Mouse (Mus musculus) midbrain, embryonic 14.5 days (tissue): ENCODE measurements around the gene Fam186a. TPM values are rescaled to one million over a fixed set of nuclear protein-coding genes. Genes with fewer than 3 reads are reported as not detected.

Source experiments
- ATAC-seq: fragments of 200-750 bp; cut with Nextera tagmentation; 2 replicates; pipeline ENCODE4 v1.8.0; 2017; ENCODE audit warnings: moderate number of reproducible peaks, moderate library complexity; ENCODE audit not compliant: low FRiP score, low TSS enrichment
- DNase-seq: peaks from one replicate; pipeline ENCODE4 v3.0.0-alpha.2; 2015
- H3K27ac ChIP-seq: fragments of 300-500 bp; sonication (generic); replicated peaks from 2 replicates; pipeline ENCODE4 v1.5.1; 2014; ENCODE audit warnings: mild to moderate bottlenecking, low read depth, low read length, moderate library complexity
- H3K27me3 ChIP-seq: fragments of 300-500 bp; sonication (generic); 2 replicates; pipeline ENCODE4 v1.6.1; 2014; ENCODE audit warnings: low read length, control low read depth, mixed read lengths; ENCODE audit not compliant: control insufficient read depth, insufficient read depth
- H3K36me3 ChIP-seq: fragments of 300-500 bp; sonication (generic); 2 replicates; pipeline ENCODE4 v1.6.1; 2014; ENCODE audit warnings: low read length, control low read depth; ENCODE audit not compliant: control insufficient read depth, insufficient read depth
- H3K4me1 ChIP-seq: fragments of 300-500 bp; sonication (generic); 2 replicates; pipeline ENCODE4 v1.6.1; 2014; ENCODE audit warnings: mild to moderate bottlenecking, antibody characterized with exemption, low read length, control low read depth; ENCODE audit not compliant: control insufficient read depth, insufficient read depth
- H3K4me2 ChIP-seq: fragments of 300-500 bp; sonication (generic); 2 replicates; pipeline ENCODE4 v1.6.1; 2014; ENCODE audit warnings: mild to moderate bottlenecking, low read length, moderate library complexity
- H3K4me3 ChIP-seq: fragments of 300-500 bp; sonication (generic); replicated peaks from 2 replicates; pipeline ENCODE4 v1.5.1; 2014; ENCODE audit warnings: low read depth, low read length
- H3K9ac ChIP-seq: fragments of 300-500 bp; sonication (generic); replicated peaks from 2 replicates; pipeline ENCODE4 v1.6.1; 2014; ENCODE audit warnings: mild to moderate bottlenecking, low read length, moderate library complexity
- H3K9me3 ChIP-seq: fragments of 300-500 bp; sonication (generic); 2 replicates; pipeline ENCODE4 v1.6.1; 2016; ENCODE audit warnings: low read length, control low read depth, mixed read lengths; ENCODE audit not compliant: control insufficient read depth
- WGBS: fragments of 180-500 bp; shearing (Covaris S2); extraction: QIAGEN DNeasy Blood & Tissue Kit; methylation state at CpG from one replicate; pipeline ENCODE4 v1.1.7; 2014; 5-methylcytosine and 5-hydroxymethylcytosine counted together
- polyA plus RNA-seq: library from polyadenylated mRNA; unstranded; fragments of >200 nt; fragmentation: Nextera tagmentation; extraction: Ambion mirVana; gene quantifications from 2 replicates; pipeline ENCODE4 v1.2.1, GENCODE M21; 2014

The Fam186a gene
- polyA plus RNA-seq, 1 experiment from 2014 or later: not detected

DNA sequence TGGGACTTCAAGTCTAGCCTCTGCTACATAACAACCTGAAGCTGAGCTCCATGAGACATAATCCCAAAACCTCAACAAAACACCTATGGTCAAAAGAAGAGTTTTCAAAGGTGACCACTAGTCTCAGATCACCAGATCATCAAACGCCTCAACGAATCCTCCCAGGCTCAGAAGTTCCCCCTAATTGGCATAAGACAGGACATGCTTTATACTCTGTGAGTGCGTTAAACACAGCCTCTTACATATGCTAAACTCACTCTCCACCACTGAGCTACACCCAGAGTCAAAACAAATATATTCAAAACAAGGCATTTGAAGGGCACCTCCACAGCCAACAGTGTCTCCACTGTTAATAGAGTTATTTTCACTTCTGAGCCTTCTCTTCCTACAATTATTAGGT is 94.3 kb downstream of the Fam186a start:
- Histone ChIP-seq H3K4me2 (no peak overlapping the region), H3K4me3 (no peak overlapping the region), H3K36me3 (no peaks in the 10 kb centered on the region), H3K9ac (no peak overlapping the region), H3K27ac (no peak overlapping the region), H3K4me1 (peaks cover 12% of the 10 kb centered on the region), H3K27me3 (no peaks in the 10 kb centered on the region), H3K9me3 (no peaks in the 10 kb centered on the region)
- 75% methylated on average over 3 of the region's 3 CpGs for WGBS
- DNase-seq (no peak), ATAC-seq (no peak)

Other genes with a start within 250 kb of the Fam186a start
- 0.92 and 1.7 TPM in 2 replicates for gene Gpd1, start 249.5 kb downstream of the Fam186a start, polyA plus RNA-seq
- 168 and 206 TPM in 2 replicates for gene Cox14, start 241.4 kb downstream of the Fam186a start, polyA plus RNA-seq
- 70.9 and 74.5 TPM in 2 replicates for gene Cers5, start 194.2 kb downstream of the Fam186a start, polyA plus RNA-seq
- 8.5 and 15.3 TPM in 2 replicates for gene Lima1, start 91.6 kb downstream of the Fam186a start, polyA plus RNA-seq
- 27.6 and 28.6 TPM in 2 replicates for gene Larp4, start 3.0 kb upstream of the Fam186a start, polyA plus RNA-seq
- 30.1 and 31.1 TPM in 2 replicates for gene Dip2b, start 71.6 kb upstream of the Fam186a start, polyA plus RNA-seq